ENCODE assay signal across 19 mouse cellular contexts in genomic region chr8:110928435-110928834, GRCm38 (mm10). TPM values are rescaled to one million over a fixed set of nuclear protein-coding genes. Genes with fewer than 3 reads are reported as not detected.
DNase-seq lines count a peak whose midpoint lies in the region; ATAC-seq and TF ChIP-seq lines count a peak whose summit lies in the region.
"Had no signal": no experiment of that assay in that cellular context is flagged by ENCODE, and none has a peak within 500 bp of the region (broad histone marks: within the 10 kb centered on the region; RNA-seq: fewer than 3 reads in every experiment).

No protein-coding gene starts in this region.

- no peak for TF ChIP-seq CTCF in stomach, postnatal 0 days (IDR thresholded peaks at IDR 0.05; ENCODE audit: low read depth)

- H3K4me2 ChIP-seq in heart, embryonic 12.5 days, result no peak overlapping the region
- H3K4me2 ChIP-seq in stomach, embryonic 14.5 days (replicated peaks; ENCODE audit: low read depth, low read length), result no peak overlapping the region
- no peak overlapping the region for H3K4me2 ChIP-seq in stomach, postnatal 0 days (replicated peaks; ENCODE audit: low read depth)
- peak overlapping the region; percentile 74 for H3K4me2 ChIP-seq in liver, embryonic 13.5 days
- H3K4me2 ChIP-seq: hindbrain, embryonic 13.5 days; midbrain, embryonic 13.5 days had no signal

- H3K27me3 ChIP-seq in heart, embryonic 10.5 days (ENCODE audit: insufficient read depth, poor library complexity, severe bottlenecking), result no peaks in the 10 kb centered on the region
- H3K27me3 ChIP-seq in heart, embryonic 12.5 days (replicated peaks), result no peaks in the 10 kb centered on the region
- no peaks in the 10 kb centered on the region for H3K27me3 ChIP-seq in stomach, embryonic 14.5 days (ENCODE audit: control insufficient read depth, insufficient read depth, low read length)
- H3K27me3 ChIP-seq in stomach, postnatal 0 days (ENCODE audit: control insufficient read depth, insufficient read depth, low read length), result no peaks in the 10 kb centered on the region
- H3K27me3 ChIP-seq in liver, embryonic 13.5 days, result no peaks in the 10 kb centered on the region
- H3K27me3 ChIP-seq: hindbrain, embryonic 13.5 days; midbrain, embryonic 13.5 days had no signal

- H3K9ac ChIP-seq in heart, embryonic 12.5 days, result no peak overlapping the region
- H3K9ac ChIP-seq in stomach, embryonic 14.5 days (replicated peaks; ENCODE audit: low read depth, low read length), result no peak overlapping the region
- no peak overlapping the region for H3K9ac ChIP-seq in stomach, postnatal 0 days (ENCODE audit: low read length)
- peak overlapping the region; percentile 65 for H3K9ac ChIP-seq in liver, embryonic 13.5 days
- H3K9ac ChIP-seq: hindbrain, embryonic 13.5 days; midbrain, embryonic 13.5 days had no signal

- no peak for ATAC-seq in heart, embryonic 12.5 days (ENCODE audit: insufficient number of reproducible peaks, low FRiP score)
- ATAC-seq in stomach, embryonic 14.5 days (ENCODE audit: insufficient number of reproducible peaks, insufficient read depth, low FRiP score, low read depth), result no peak
- no peak for ATAC-seq in stomach, postnatal 0 days (ENCODE audit: low FRiP score, low TSS enrichment)
- ATAC-seq in liver, embryonic 13.5 days (ENCODE audit: low read depth), result no peak
- ATAC-seq: midbrain, embryonic 13.5 days had no signal

- H3K27ac ChIP-seq in heart, embryonic 10.5 days, result peak overlapping the region; percentile 31; the same call in 1 of the 2 replicates
- H3K27ac ChIP-seq in heart, embryonic 12.5 days (ENCODE audit: poor library complexity, severe bottlenecking), result no peak overlapping the region
- H3K27ac ChIP-seq in stomach, embryonic 14.5 days (ENCODE audit: low read length), result 0 out of 2 replicates have a peak overlapping the region, but pooled peaks have one; percentile 10
- no peak overlapping the region for H3K27ac ChIP-seq in stomach, postnatal 0 days (replicated peaks)
- peak overlapping the region; percentile 96 for H3K27ac ChIP-seq in liver, embryonic 13.5 days
- H3K27ac ChIP-seq: hindbrain, embryonic 13.5 days; layer of hippocampus, adult 2 months; midbrain, embryonic 13.5 days had no signal

- H3K4me3 ChIP-seq in heart, embryonic 10.5 days, result no peak overlapping the region
- H3K4me3 ChIP-seq in heart, embryonic 12.5 days, result no peak overlapping the region
- H3K4me3 ChIP-seq in stomach, embryonic 14.5 days (ENCODE audit: low read depth, low read length), result no peak overlapping the region
- H3K4me3 ChIP-seq in stomach, postnatal 0 days (ENCODE audit: low read depth, low read length), result no peak overlapping the region
- H3K4me3 ChIP-seq in liver, embryonic 13.5 days (replicated peaks), result peak overlapping the region; percentile 40
- H3K4me3 ChIP-seq: hindbrain, embryonic 13.5 days; layer of hippocampus, adult 2 months; midbrain, embryonic 13.5 days had no signal

- 71% methylated on average over 7 of the region's 7 CpGs for WGBS in heart, embryonic 10.5 days
- 68% methylated on average over 7 of the region's 7 CpGs for WGBS in heart, embryonic 12.5 days
- WGBS in stomach, embryonic 14.5 days, result 72% methylated on average over 7 of the region's 7 CpGs
- 73% methylated on average over 7 of the region's 7 CpGs for WGBS in stomach, postnatal 0 days
- 23% methylated on average over 7 of the region's 7 CpGs for whole genome bisulfite sequencing in liver, embryonic 13.5 days (ENCODE audit: insufficient replicate concordance)

- H3K9me3 ChIP-seq in heart, embryonic 10.5 days, result no peaks in the 10 kb centered on the region
- no peaks in the 10 kb centered on the region for H3K9me3 ChIP-seq in heart, embryonic 12.5 days (replicated peaks)
- H3K9me3 ChIP-seq in stomach, embryonic 14.5 days (ENCODE audit: control insufficient read depth, low read depth, low read length), result no peaks in the 10 kb centered on the region
- H3K9me3 ChIP-seq in stomach, postnatal 0 days (ENCODE audit: control insufficient read depth, low read length), result no peaks in the 10 kb centered on the region
- H3K9me3 ChIP-seq in liver, embryonic 13.5 days (replicated peaks), result no peaks in the 10 kb centered on the region
- H3K9me3 ChIP-seq: hindbrain, embryonic 13.5 days; midbrain, embryonic 13.5 days had no signal

- DNase-seq in heart, embryonic 10.5 days (ENCODE audit: low spot score), result no peak
- no peak for DNase-seq in stomach, postnatal 0 days (ENCODE audit: low spot score)
- no peak for DNase-seq in liver, embryonic 13.5 days
- no peak for DNase-seq in urinary bladder, adult 2 months (ENCODE audit: low spot score)
- no peak for DNase-seq in urinary bladder, postnatal 4 days (ENCODE audit: low spot score in 2 of 2)
- DNase-seq: adrenal gland, postnatal 36 days; cerebellum, postnatal 14 days; embryo, embryonic 11 days; gastrocnemius, postnatal 10 days; heart, adult 18-20 months; heart, postnatal 10 days; lung, postnatal 4 days; retina, postnatal 1 day; right cerebral cortex, postnatal 4 days had no signal

- H3K36me3 ChIP-seq in heart, embryonic 10.5 days, result peaks cover 4% of the 10 kb centered on the region; the same call in 1 of the 2 replicates
- H3K36me3 ChIP-seq in heart, embryonic 12.5 days, result 0 out of 2 replicates have a peak, but pooled peaks cover 4% of the 10 kb centered on the region
- no peaks in the 10 kb centered on the region for H3K36me3 ChIP-seq in stomach, embryonic 14.5 days (ENCODE audit: control insufficient read depth, insufficient read depth, low read length)
- no peaks in the 10 kb centered on the region for H3K36me3 ChIP-seq in stomach, postnatal 0 days (ENCODE audit: control insufficient read depth, insufficient read depth, low read length)
- H3K36me3 ChIP-seq in liver, embryonic 13.5 days, result peaks cover 19% of the 10 kb centered on the region

- TF ChIP-seq EP300 in stomach, postnatal 0 days (optimal IDR thresholded peaks at IDR 0.05), result no peak

- peaks cover 57% of the 10 kb centered on the region for H3K4me1 ChIP-seq in heart, embryonic 10.5 days
- peaks cover 54% of the 10 kb centered on the region for H3K4me1 ChIP-seq in heart, embryonic 12.5 days (replicated peaks)
- H3K4me1 ChIP-seq in stomach, embryonic 14.5 days (ENCODE audit: control insufficient read depth, insufficient read depth, low read length), result peaks cover 9% of the 10 kb centered on the region; the same call in 1 of the 2 replicates
- H3K4me1 ChIP-seq in stomach, postnatal 0 days (replicated peaks; ENCODE audit: control insufficient read depth, insufficient read depth), result no peaks in the 10 kb centered on the region
- peaks cover 100% of the 10 kb centered on the region for H3K4me1 ChIP-seq in liver, embryonic 13.5 days (replicated peaks)

RNA-seq across cellular contexts. Expression of gene St3gal2, which starts 8.7 kb away (rescaled TPM):
- polyA plus RNA-seq in heart, embryonic 10.5 days (2016; fragmentation: Nextera tagmentation; extraction: Ambion mirVana), result 23.2 and 30.2 TPM in 2 replicates
- polyA plus RNA-seq in heart, embryonic 12.5 days (2016; fragmentation: Nextera tagmentation; extraction: Ambion mirVana), result 27.1 and 27.6 TPM in 2 replicates
- polyA plus RNA-seq in stomach, embryonic 14.5 days (2014; fragmentation: Nextera tagmentation; extraction: Ambion mirVana), result 11.0 and 11.6 TPM in 2 replicates
- polyA plus RNA-seq in stomach, postnatal 0 days (2015; fragmentation: Nextera tagmentation; extraction: Ambion mirVana), result 7.1 and 7.3 TPM in 2 replicates
- 21.0 and 25.2 TPM in 2 replicates for polyA plus RNA-seq in liver, embryonic 13.5 days (2015; fragmentation: Nextera tagmentation; extraction: Ambion mirVana)
- polyA plus RNA-seq in urinary bladder, adult 2 months (2012; rRNA removed), result 20.2 and 25.4 TPM in 2 replicates

RNA-seq across cellular contexts. Expression of gene Fuk, which starts 26.1 kb away (rescaled TPM):
- 10.4 and 11.2 TPM in 2 replicates for polyA plus RNA-seq in heart, embryonic 10.5 days (2016; fragmentation: Nextera tagmentation; extraction: Ambion mirVana)
- polyA plus RNA-seq in heart, embryonic 12.5 days (2016; fragmentation: Nextera tagmentation; extraction: Ambion mirVana), result 10.0 and 10.2 TPM in 2 replicates
- 8.2 and 9.0 TPM in 2 replicates for polyA plus RNA-seq in stomach, embryonic 14.5 days (2014; fragmentation: Nextera tagmentation; extraction: Ambion mirVana)
- 6.0 and 6.5 TPM in 2 replicates for polyA plus RNA-seq in stomach, postnatal 0 days (2015; fragmentation: Nextera tagmentation; extraction: Ambion mirVana)
- 2.8 and 3.0 TPM in 2 replicates for polyA plus RNA-seq in liver, embryonic 13.5 days (2015; fragmentation: Nextera tagmentation; extraction: Ambion mirVana)
- polyA plus RNA-seq in urinary bladder, adult 2 months (2012; rRNA removed), result 9.4 and 9.8 TPM in 2 replicates

Comparison
In these comparisons a context has a peak if more than half of its experiments do, and no peak if none do; other contexts are left out.
1. H3K27ac ChIP-seq: peak in heart, embryonic 10.5 days (single experiment), stomach, embryonic 14.5 days (single experiment) and liver, embryonic 13.5 days (single experiment); none in heart, embryonic 12.5 days (single experiment) and stomach, postnatal 0 days (single experiment).